Mouse (Mus musculus) lung, adult 2 months (tissue): ENCODE measurements around the gene C2cd4c.

Source experiments
- CTCF ChIP-seq: fragments of 200-500 bp; IDR thresholded peaks from 2 replicates; pipeline ENCODE4 v1.5.1; 2011; ENCODE audit warnings: mild to moderate bottlenecking, low read length, control low read depth; ENCODE audit not compliant: insufficient read depth
- POLR2A ChIP-seq: fragments of 200-500 bp; IDR thresholded peaks from 2 replicates; pipeline ENCODE4 v1.6.1; 2011; ENCODE audit warnings: low read depth, mild to moderate bottlenecking, control low read depth, low read length, borderline replicate concordance; ENCODE audit errors: extremely low read depth

- TF ChIP-seq POLR2A (no peak), CTCF (no peak)
These were observed 33.5 kb downstream of the C2cd4c start for GRCm38 (mm10) chr10:79580356-79580755.
